Mouse (Mus musculus) liver, postnatal 0 days (tissue): ENCODE data around the gene Mad1l1.

ENCODE experiments used
- CTCF ChIP-seq: sonication (generic); IDR thresholded peaks from 2 replicates; pipeline ENCODE4 v1.5.1; 2016; ENCODE audit warnings: antibody characterized with exemption, low read depth
- EP300 ChIP-seq: IDR thresholded peaks from 2 replicates; pipeline ENCODE4 v1.6.1; 2016; ENCODE audit warnings: antibody characterized with exemption, low read depth, mild to moderate bottlenecking

DNA sequence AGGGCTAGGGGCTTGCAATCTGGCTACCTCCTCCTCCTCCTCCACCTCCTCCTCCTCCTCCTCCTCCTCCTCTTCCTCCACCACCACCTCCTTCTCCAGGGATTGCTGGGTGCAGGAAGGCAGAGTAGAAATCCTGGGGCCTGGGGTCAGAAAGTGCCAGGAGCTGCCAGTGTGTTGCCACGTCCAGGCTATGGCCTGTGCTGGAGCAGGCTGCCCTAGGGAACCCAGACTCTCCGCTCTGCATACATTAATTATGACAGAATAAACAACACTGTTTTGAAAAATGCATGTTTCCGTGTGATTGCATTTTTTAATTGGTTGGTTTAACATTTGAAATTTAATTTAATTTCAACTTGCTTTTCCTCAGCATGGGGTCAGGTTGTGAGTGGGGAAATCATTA lies 285.7 kb downstream of the Mad1l1 start:
- TF ChIP-seq CTCF (no peak), EP300 (no peak)
